Mouse (Mus musculus): ENCODE data around the gene Pga5.

DNA sequence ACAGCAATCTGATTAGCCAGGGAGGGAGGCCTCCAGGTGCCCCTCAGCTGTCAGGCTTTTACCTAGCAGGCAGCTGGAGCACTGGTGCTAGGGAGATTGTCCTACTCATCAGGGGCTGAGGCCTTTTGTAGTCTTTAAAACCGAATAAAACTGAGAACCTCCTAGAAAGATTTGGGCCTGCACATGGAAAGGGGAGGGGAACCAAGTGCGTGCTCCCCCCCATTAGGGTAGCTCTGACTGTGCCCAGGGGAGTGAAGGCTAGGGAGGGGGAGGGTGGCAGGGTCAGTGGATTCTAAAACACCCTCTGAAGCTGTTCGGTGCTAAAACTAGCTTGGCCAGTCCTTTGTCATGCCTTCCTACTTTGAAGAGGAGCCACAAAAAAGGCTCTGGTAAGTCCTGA, 42.7 kb upstream of the Pga5 start:
- TF ChIP-seq CTCF (IDR thresholded peaks at IDR 0.05; ENCODE audit: low read depth) = no peak
- no peak for TF ChIP-seq EP300 (optimal IDR thresholded peaks at IDR 0.05)

All from stomach, postnatal 0 days (tissue).